Mouse (Mus musculus): Measurements from ENCODE around the gene Plcd4.

GRCm38 (mm10) chr1:74511306-74511705 lies 31.4 kb upstream of the Plcd4 start:
- TF ChIP-seq POLR2A (IDR thresholded peaks at IDR 0.05; ENCODE audit: borderline replicate concordance, extremely low read depth, low read depth, low read length) (no peak), CTCF (IDR thresholded peaks at IDR 0.05; ENCODE audit: insufficient read depth, low read length) (no peak)

Measured in lung, adult 2 months (tissue).